Comparison of ENCODE assay signal across 15 mouse cellular contexts in genomic region chr19:31337163-31337862, GRCm38 (mm10).
DNase-seq lines count a peak whose midpoint lies in the region; ATAC-seq lines count a peak whose summit lies in the region.
"Had no signal": no experiment of that assay in that cellular context is flagged by ENCODE, and none has a peak within 500 bp of the region (broad histone marks: within the 10 kb centered on the region; RNA-seq: fewer than 3 reads in every experiment).

No protein-coding gene starts in this region.

- no peaks in the 10 kb centered on the region for H3K27me3 ChIP-seq in liver, embryonic 16.5 days (ENCODE audit: control insufficient read depth, insufficient read depth, low read depth, low read length)
- H3K27me3 ChIP-seq: lung, embryonic 15.5 days; midbrain, embryonic 12.5 days had no signal

- DNase-seq in A20 (ENCODE audit: low read depth, low spot score) (peak; percentile 7), adipocyte (ENCODE audit: low spot score) (no peak)
- peak; percentile 47 to 63 for DNase-seq in spleen, postnatal 36 days (ENCODE audit: low spot score in 2 of 2)
- no peak for DNase-seq in adrenal gland, adult 2 months
- no peak for DNase-seq in left cerebral cortex, postnatal 10 days (ENCODE audit: extremely low spot score in 1 of 2, low spot score in 2 of 2)
- no peak for DNase-seq in kidney, postnatal 10 days
- DNase-seq: heart, postnatal 14 days; kidney, postnatal 4 days had no signal

- peak; percentile 71 for ATAC-seq in common myeloid progenitor, adult 5-6 weeks (replicated peaks; ENCODE audit: low read depth, poor library complexity, severe bottlenecking)
- ATAC-seq in liver, embryonic 16.5 days (ENCODE audit: low read depth): peak; percentile 68
- ATAC-seq: forebrain, embryonic 16.5 days; intestine, embryonic 16.5 days had no signal

- H3K36me3 ChIP-seq in liver, embryonic 16.5 days (ENCODE audit: control insufficient read depth, insufficient read depth): no peaks in the 10 kb centered on the region
- H3K36me3 ChIP-seq: lung, embryonic 15.5 days; midbrain, embryonic 12.5 days had no signal

- 5% methylated on average over 6 of the region's 9 CpGs for WGBS in liver, embryonic 16.5 days (ENCODE audit: insufficient replicate concordance)

- no peaks in the 10 kb centered on the region for H3K9me3 ChIP-seq in liver, embryonic 16.5 days (replicated peaks; ENCODE audit: control insufficient read depth, low read length)
- H3K9me3 ChIP-seq: lung, embryonic 15.5 days; midbrain, embryonic 12.5 days had no signal

- peak overlapping the region; percentile 43 for H3K4me2 ChIP-seq in liver, embryonic 16.5 days (ENCODE audit: low read depth, low read length)
- H3K4me2 ChIP-seq: lung, embryonic 15.5 days; midbrain, embryonic 12.5 days had no signal

- H3K4me1 ChIP-seq in liver, embryonic 16.5 days (ENCODE audit: control insufficient read depth, low read depth, low read length): no peaks in the 10 kb centered on the region; the same call in 1 of the 2 replicates
- H3K4me1 ChIP-seq: lung, embryonic 15.5 days; midbrain, embryonic 12.5 days had no signal

- peak overlapping the region; percentile 44; the same call in 1 of the 2 replicates for H3K27ac ChIP-seq in liver, embryonic 16.5 days (ENCODE audit: low read length)
- H3K27ac ChIP-seq: heart, adult 2 months; lung, embryonic 15.5 days; midbrain, embryonic 12.5 days had no signal

- H3K9ac ChIP-seq in liver, embryonic 16.5 days (ENCODE audit: low read depth, low read length): no peak overlapping the region
- H3K9ac ChIP-seq: lung, embryonic 15.5 days; midbrain, embryonic 12.5 days had no signal

- intact Hi-C loops in left cerebral cortex, postnatal 10 days (cut with DNase I): no loop called here

- no peak overlapping the region for H3K4me3 ChIP-seq in liver, embryonic 16.5 days (ENCODE audit: low read depth, low read length)
- H3K4me3 ChIP-seq: heart, adult 2 months; lung, embryonic 15.5 days; midbrain, embryonic 12.5 days had no signal

Comparison
In these comparisons a context has a peak if more than half of its experiments do, and no peak if none do; other contexts are left out.
1. DNase-seq: peak in A20 (single experiment) and spleen, postnatal 36 days (2 of 2); none in adipocyte (single experiment), adrenal gland, adult 2 months (single experiment), left cerebral cortex, postnatal 10 days (0 of 2) and kidney, postnatal 10 days (single experiment).